Comparison of ENCODE assay signal across 8 mouse cellular contexts in genomic region chr14:79076560-79077300, GRCm38 (mm10).
DNase-seq lines count a peak whose midpoint lies in the region; ATAC-seq lines count a peak whose summit lies in the region.

No protein-coding gene starts in this region.

- H3K4me1 ChIP-seq in brown adipose tissue, adult 24 weeks (ENCODE audit: control insufficient read depth, insufficient read depth, insufficient read length, low read length) = peaks cover 9% of the 10 kb centered on the region
- peaks cover 2% of the 10 kb centered on the region; the same call in 1 of the 2 replicates for H3K4me1 ChIP-seq in lung, embryonic 16.5 days (replicated peaks; ENCODE audit: control insufficient read depth, insufficient read depth, low read length)

- no peak overlapping the region for H3K4me2 ChIP-seq in lung, embryonic 16.5 days (ENCODE audit: low read depth, low read length)

- no peaks in the 10 kb centered on the region for H3K27me3 ChIP-seq in lung, embryonic 16.5 days (ENCODE audit: control insufficient read depth, insufficient read depth, low read depth, low read length)

- H3K9ac ChIP-seq in lung, embryonic 16.5 days (ENCODE audit: low read length) = no peak overlapping the region

- H3K27ac ChIP-seq in brown adipose tissue, adult 24 weeks (replicated peaks; ENCODE audit: low read depth, low read length) = peak overlapping the region; percentile 70
- peak overlapping the region; percentile 70 for H3K27ac ChIP-seq in lung, embryonic 16.5 days (ENCODE audit: low read length)

- H3K9me3 ChIP-seq in lung, embryonic 16.5 days (ENCODE audit: control insufficient read depth, low read length) = no peaks in the 10 kb centered on the region

- no peaks in the 10 kb centered on the region for H3K36me3 ChIP-seq in lung, embryonic 16.5 days (ENCODE audit: control insufficient read depth, insufficient read depth, low read length)

- peak; percentile 84 for ATAC-seq in lung, embryonic 16.5 days (ENCODE audit: low read depth)

- DNase-seq in heart, adult 11 months = peak; percentile 90
- no peak for DNase-seq in heart, postnatal 25 days (ENCODE audit: low spot score)
- DNase-seq in gonadal fat pad, adult 2 months (ENCODE audit: low read depth) = peak; percentile 52
- no peak for DNase-seq in right cerebral cortex, postnatal 25 days
- DNase-seq in urinary bladder, adult 18-20 months (ENCODE audit: low spot score in 2 of 2) = no peak
- DNase-seq in spleen, postnatal 4 days (ENCODE audit: low spot score in 2 of 2) = no peak

- intact Hi-C loops in heart, postnatal 25 days (cut with DNase I) = no loop called here

- 57% methylated on average over 9 of the region's 9 CpGs for WGBS in lung, embryonic 16.5 days

- no peak overlapping the region for H3K4me3 ChIP-seq in brown adipose tissue, adult 24 weeks (ENCODE audit: insufficient read depth, low read depth, low read length)
- H3K4me3 ChIP-seq in lung, embryonic 16.5 days (ENCODE audit: low read length) = no peak overlapping the region

Comparison
In these comparisons a context has a peak if more than half of its experiments do, and no peak if none do; other contexts are left out.
1. DNase-seq: peak in heart, adult 11 months (single experiment) and gonadal fat pad, adult 2 months (single experiment); none in heart, postnatal 25 days (single experiment), right cerebral cortex, postnatal 25 days (single experiment), urinary bladder, adult 18-20 months (0 of 2) and spleen, postnatal 4 days (0 of 2).